Mouse (Mus musculus) ES-E14 (cell line): ENCODE measurements around the gene Tmem30a.

Source experiments
- HCFC1 ChIP-seq: IDR thresholded peaks from 2 replicates; pipeline ENCODE4 v1.6.1; 2012; ENCODE audit warnings: low read length, inconsistent platforms, borderline replicate concordance; ENCODE audit not compliant: insufficient read depth
- ZC3H11A ChIP-seq: IDR thresholded peaks from 2 replicates; pipeline ENCODE4 v1.6.1; 2012; ENCODE audit warnings: low read depth, mild to moderate bottlenecking, inconsistent platforms, low read length, borderline replicate concordance

DNA sequence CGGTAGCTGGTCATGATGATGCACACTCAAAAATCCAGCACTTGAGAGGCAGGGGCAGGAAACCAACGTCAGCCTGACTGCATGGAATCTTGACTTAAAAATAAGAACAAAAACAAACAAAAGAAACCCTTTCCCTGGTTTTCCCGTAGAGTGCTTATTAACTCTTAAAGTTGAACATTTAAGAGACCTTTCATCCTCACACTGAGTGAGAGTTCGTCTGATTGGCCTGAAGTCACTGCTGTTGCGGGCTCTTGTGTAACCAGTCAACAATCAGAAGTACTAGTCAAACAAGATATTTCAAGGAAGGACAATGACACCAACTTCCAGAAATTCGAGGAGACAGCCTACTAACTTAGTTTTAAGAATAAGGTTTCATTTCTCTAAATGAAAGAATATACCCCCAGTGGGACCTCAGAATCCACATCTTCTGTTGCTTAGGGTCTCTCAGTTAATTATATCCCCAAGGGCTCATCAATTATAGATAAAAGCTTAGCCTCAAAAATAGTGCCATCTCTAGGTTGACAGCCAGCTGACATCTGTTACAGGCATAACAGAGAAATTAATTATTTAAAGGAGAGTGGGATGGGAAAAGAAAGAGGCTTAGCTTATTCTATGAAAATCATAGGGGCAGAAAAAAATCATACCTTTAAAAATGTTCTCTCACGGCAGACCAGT, 3.3 kb upstream of the Tmem30a start:
- TF ChIP-seq HCFC1, result no peak
- TF ChIP-seq ZC3H11A, result no peak
